Mouse (Mus musculus) brain, embryonic 14.5 days (tissue): Measurements from ENCODE around the gene Hoxb2.

ENCODE experiments used
- CTCF ChIP-seq: fragments of 200-500 bp; IDR thresholded peaks from 2 replicates; pipeline ENCODE4 v1.5.1; 2012; ENCODE audit warnings: inconsistent platforms, mild to moderate bottlenecking, moderate library complexity, borderline replicate concordance; ENCODE audit not compliant: insufficient read depth, insufficient read length; ENCODE audit errors: extremely low read depth
- POLR2A ChIP-seq: fragments of 200-500 bp; IDR thresholded peaks from 2 replicates; pipeline ENCODE4 v1.6.1; 2012; ENCODE audit warnings: mild to moderate bottlenecking, inconsistent platforms, borderline replicate concordance; ENCODE audit not compliant: poor library complexity, insufficient read depth, insufficient read length, severe bottlenecking; ENCODE audit errors: extremely low read depth

- no peak for TF ChIP-seq CTCF
- no peak for TF ChIP-seq POLR2A
Measured at GRCm38 (mm10) chr11:96319910-96320309, 30.4 kb upstream of the Hoxb2 start.
